Mouse (Mus musculus) embryonic facial prominence, embryonic 11.5 days (tissue): ENCODE data around the gene Lrrc27. TPM values are rescaled to one million over a fixed set of nuclear protein-coding genes. Genes with fewer than 3 reads are reported as not detected.

Source experiments
- ATAC-seq: fragments of 200-750 bp; cut with Nextera tagmentation; replicated peaks from 2 replicates; pipeline ENCODE4 v1.8.0; 2017; ENCODE audit warnings: low read depth; ENCODE audit not compliant: insufficient number of reproducible peaks, low FRiP score, low TSS enrichment
- DNase-seq: peaks from one replicate; pipeline ENCODE4 v3.0.0-alpha.2; 2015; ENCODE audit warnings: low spot score
- H3K27ac ChIP-seq: fragments of 300-500 bp; sonication (generic); replicated peaks from 2 replicates; pipeline ENCODE4 v1.5.1; 2014; ENCODE audit warnings: mild to moderate bottlenecking, low read depth, low read length, control low read depth
- H3K27me3 ChIP-seq: fragments of 300-500 bp; sonication (generic); 2 replicates; pipeline ENCODE4 v1.6.1; 2014; ENCODE audit warnings: mild to moderate bottlenecking, low read length, moderate library complexity, mixed read lengths; ENCODE audit not compliant: control insufficient read depth, insufficient read depth
- H3K36me3 ChIP-seq: fragments of 300-500 bp; sonication (generic); replicated peaks from 2 replicates; pipeline ENCODE4 v1.6.1; 2014; ENCODE audit warnings: low read depth, mild to moderate bottlenecking, low read length, moderate library complexity, mixed read lengths; ENCODE audit not compliant: control insufficient read depth, insufficient read depth
- H3K4me1 ChIP-seq: fragments of 300-500 bp; sonication (generic); 2 replicates; pipeline ENCODE4 v1.6.1; 2014; ENCODE audit warnings: low read length, mixed read lengths; ENCODE audit not compliant: control insufficient read depth, insufficient read depth
- H3K4me2 ChIP-seq: fragments of 300-500 bp; sonication (generic); 2 replicates; pipeline ENCODE4 v1.6.1; 2014; ENCODE audit warnings: low read depth, mild to moderate bottlenecking, control low read depth, low read length, moderate library complexity
- H3K4me3 ChIP-seq: fragments of 300-500 bp; sonication (generic); 2 replicates; pipeline ENCODE4 v1.5.1; 2014; ENCODE audit warnings: low read depth, low read length, control low read depth
- H3K9ac ChIP-seq: fragments of 300-500 bp; sonication (generic); replicated peaks from 2 replicates; pipeline ENCODE4 v1.6.1; 2014; ENCODE audit warnings: mild to moderate bottlenecking, control low read depth, low read length
- H3K9me3 ChIP-seq: fragments of 300-500 bp; sonication (generic); replicated peaks from 2 replicates; pipeline ENCODE4 v1.6.1; 2016; ENCODE audit warnings: mild to moderate bottlenecking, low read length, inconsistent platforms, mixed read lengths; ENCODE audit not compliant: control insufficient read depth
- WGBS: fragments of 180-500 bp; shearing (Covaris S2); extraction: QIAGEN DNeasy Blood & Tissue Kit; methylation state at CpG from one replicate; pipeline ENCODE4 v1.1.7; 2014; 5-methylcytosine and 5-hydroxymethylcytosine counted together
- polyA plus RNA-seq: library from polyadenylated mRNA; unstranded; fragments of >200 nt; fragmentation: Nextera tagmentation; extraction: Ambion mirVana; gene quantifications from 2 replicates; pipeline ENCODE4 v1.2.1, GENCODE M21; 2014

Lrrc27 gene
- polyA plus RNA-seq, 1 experiment from 2014 or later: 5.8 TPM

DNA sequence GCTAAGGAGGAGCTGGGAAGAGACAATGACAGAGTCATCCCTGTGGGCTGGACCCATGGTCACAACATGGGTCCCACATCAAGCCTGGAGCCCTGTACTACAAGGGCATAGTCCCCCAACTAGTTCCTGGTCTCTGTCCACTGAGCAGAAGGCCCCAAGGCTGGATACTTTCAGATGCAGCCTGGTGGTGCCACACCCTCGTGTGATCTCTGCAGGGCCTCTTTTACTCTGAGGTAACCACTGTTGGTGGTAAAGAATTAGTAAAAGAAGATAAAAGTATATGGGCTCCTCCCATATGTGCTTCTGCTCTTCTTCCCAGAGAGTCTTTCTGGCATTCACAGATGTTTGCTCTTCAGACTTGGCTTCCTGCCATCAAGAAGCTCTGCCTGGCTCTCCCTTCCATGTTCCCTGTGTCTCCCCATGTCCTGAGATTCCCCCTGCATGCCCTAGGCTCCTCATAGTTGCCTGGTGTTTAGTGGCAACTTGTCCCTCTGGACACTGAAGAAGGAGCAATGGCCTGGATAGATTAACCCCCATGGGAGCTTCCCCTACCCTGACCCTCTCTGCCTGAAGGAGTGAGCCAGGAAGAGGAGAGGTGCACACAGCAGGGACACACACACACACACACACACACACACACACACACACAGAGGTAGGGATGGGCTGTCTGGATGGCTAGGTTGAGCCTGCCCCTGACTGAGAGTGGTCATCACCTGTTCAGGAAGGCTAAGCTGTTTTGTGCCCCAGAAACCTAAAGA lies 60.0 kb downstream of the Lrrc27 start:
- H3K4me3 ChIP-seq: no peak overlapping the region
- DNase-seq: no peak
- no peaks in the 10 kb centered on the region for H3K9me3 ChIP-seq
- H3K36me3 ChIP-seq: no peaks in the 10 kb centered on the region
- H3K4me1 ChIP-seq: peaks cover 4% of the 10 kb centered on the region
- H3K9ac ChIP-seq: no peak overlapping the region
- no peak overlapping the region for H3K4me2 ChIP-seq
- H3K27ac ChIP-seq: no peak overlapping the region
- 65% methylated on average over 1 of the region's 1 CpGs for WGBS
- H3K27me3 ChIP-seq: no peaks in the 10 kb centered on the region
- no peak for ATAC-seq

DNA sequence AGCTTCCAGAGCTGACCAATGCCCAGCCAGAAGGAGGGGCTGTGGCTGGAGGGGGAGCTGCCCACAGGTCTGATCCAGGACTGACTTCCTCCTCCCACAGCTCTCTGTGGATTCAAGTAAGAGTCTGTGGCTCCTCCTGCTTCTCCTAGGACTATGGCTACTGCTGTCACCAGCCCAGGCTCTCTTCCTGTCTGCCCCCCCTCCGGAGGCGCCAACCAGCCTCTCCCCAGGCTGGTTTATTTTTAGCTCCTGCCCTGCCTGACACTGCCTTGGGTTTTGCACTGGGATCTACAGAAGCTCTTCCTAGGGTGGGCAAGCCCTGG lies 60.6 kb downstream of the Lrrc27 start:
- Histone ChIP-seq H3K36me3 (no peaks in the 10 kb centered on the region), H3K9ac (no peak overlapping the region), H3K4me3 (no peak overlapping the region), H3K4me1 (peaks cover 4% of the 10 kb centered on the region), H3K27ac (no peak overlapping the region), H3K9me3 (no peaks in the 10 kb centered on the region), H3K4me2 (no peak overlapping the region), H3K27me3 (no peaks in the 10 kb centered on the region)
- ATAC-seq: no peak
- DNase-seq: no peak
- WGBS: 58% methylated on average over 2 of the region's 2 CpGs

DNA sequence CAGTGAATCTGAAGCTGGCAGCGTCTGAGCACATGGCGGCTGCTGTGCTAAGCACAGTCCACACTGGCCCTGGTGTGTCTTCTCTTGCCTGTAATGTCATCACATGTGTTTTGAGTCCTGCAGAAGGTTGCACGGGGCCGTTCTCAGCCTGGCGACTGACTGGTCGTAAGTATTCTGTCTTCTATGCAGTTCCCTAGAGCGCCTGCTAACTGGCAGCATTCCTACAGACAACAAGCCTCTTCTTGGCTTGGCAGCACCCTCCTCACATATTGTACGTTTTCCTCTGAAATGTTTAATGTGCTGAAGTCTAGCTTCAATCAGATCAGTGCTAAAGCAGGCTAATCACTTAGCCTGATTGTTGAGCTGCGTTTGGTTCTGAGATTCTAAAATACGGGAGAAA lies 62.8 kb downstream of the Lrrc27 start:
- no peak overlapping the region for H3K4me3 ChIP-seq
- no peaks in the 10 kb centered on the region for H3K27me3 ChIP-seq
- WGBS: 67% methylated on average over 10 of the region's 10 CpGs
- peaks cover 4% of the 10 kb centered on the region for H3K4me1 ChIP-seq
- H3K9ac ChIP-seq: no peak overlapping the region
- H3K36me3 ChIP-seq: no peaks in the 10 kb centered on the region
- DNase-seq (no peak), ATAC-seq (no peak)
- H3K4me2 ChIP-seq: no peak overlapping the region
- no peak overlapping the region for H3K27ac ChIP-seq
- H3K9me3 ChIP-seq: no peaks in the 10 kb centered on the region

DNA sequence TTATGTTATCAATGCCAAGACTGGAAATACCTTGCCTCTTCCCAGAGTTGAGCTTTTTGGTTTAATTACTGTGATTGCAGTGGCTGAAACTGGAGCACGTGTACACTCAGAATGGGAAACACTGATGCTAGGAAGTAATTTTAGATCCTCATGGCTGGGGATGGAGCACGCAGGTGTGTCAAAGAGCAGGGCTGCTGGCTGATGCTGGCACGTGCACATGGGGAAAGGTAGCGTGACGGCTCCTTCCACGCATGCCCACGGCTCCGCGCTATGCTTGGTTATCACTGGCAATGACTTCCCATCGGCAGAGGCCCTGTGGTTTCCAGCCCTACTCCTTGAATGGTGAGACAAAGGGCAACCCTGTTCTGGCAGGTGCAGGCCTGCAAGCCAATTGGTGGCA lies 63.4 kb downstream of the Lrrc27 start:
- ATAC-seq (no peak), DNase-seq (no peak)
- Histone ChIP-seq H3K36me3 (no peaks in the 10 kb centered on the region), H3K4me3 (no peak overlapping the region), H3K27me3 (no peaks in the 10 kb centered on the region), H3K4me2 (no peak overlapping the region), H3K9ac (no peak overlapping the region), H3K27ac (no peak overlapping the region), H3K4me1 (peaks cover 4% of the 10 kb centered on the region), H3K9me3 (no peaks in the 10 kb centered on the region)
- 83% methylated on average over 10 of the region's 10 CpGs for WGBS

DNA sequence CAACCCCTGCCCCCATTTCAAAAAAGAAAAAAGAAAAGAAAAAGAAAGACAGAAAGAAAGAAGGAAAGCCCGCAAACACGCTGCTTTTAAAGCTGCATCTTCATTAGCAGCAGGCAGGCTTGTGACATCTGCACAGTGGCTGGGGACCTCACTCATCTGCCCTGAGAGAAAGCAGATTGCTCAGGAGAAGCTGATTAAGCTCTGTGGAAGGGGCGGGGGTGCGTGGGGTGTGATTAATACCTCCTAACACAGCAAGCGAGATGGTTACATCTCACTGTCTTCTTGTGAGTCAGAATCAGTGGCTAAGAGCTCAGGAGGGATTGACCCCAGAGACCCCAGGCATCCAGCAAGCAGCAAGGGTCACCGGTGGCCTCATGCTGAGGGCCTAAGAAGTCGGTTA lies 64.7 kb downstream of the Lrrc27 start:
- ATAC-seq: no peak
- Histone ChIP-seq H3K4me1 (peaks cover 4% of the 10 kb centered on the region), H3K27ac (no peak overlapping the region), H3K9ac (no peak overlapping the region), H3K36me3 (no peaks in the 10 kb centered on the region), H3K9me3 (no peaks in the 10 kb centered on the region), H3K4me3 (no peak overlapping the region), H3K4me2 (no peak overlapping the region), H3K27me3 (no peaks in the 10 kb centered on the region)
- no peak for DNase-seq
- WGBS: 81% methylated on average over 7 of the region's 7 CpGs

DNA sequence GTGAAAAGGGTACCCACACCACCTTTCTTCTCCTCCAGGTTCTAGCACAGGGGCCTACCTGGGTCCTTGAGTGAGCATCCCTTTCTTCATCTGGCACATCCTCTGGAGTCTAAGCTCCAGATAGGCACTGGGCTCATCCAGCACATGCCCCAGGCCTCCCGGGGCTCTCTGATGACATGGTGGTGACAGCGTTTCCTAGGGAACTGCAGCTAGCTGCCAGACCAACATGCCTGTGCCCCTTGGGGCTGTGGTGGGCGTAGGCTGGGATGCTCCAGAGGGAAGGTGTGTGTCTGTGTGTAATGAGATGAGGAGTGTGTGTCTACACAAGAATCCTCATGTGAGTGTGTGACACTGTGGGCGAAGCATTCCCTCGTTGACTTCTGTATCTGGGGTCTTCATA lies 66.8 kb downstream of the Lrrc27 start:
- Histone ChIP-seq H3K27ac (no peak overlapping the region), H3K27me3 (no peaks in the 10 kb centered on the region), H3K4me1 (no peaks in the 10 kb centered on the region; the same call in 1 of the 2 replicates)

DNA sequence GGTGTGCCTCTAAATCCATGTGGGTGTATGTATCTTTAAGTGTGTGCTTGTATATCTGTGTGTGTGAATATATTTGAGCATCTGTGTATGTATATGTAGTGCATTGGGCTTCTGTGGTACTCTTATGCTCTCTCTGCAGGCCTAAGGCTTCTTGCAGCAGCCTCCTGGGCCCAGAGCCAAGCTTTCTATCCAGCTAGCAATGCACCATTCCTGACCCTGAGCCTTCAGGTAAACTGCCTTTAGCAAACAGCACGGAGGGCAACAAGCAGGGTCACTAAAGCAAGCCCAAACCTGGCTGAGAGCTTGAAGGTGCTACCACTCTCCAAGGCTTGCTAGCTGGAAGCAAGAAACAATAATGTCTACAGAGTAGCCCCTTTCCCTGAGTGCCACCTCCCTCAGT lies 67.3 kb downstream of the Lrrc27 start:
- WGBS: 76% methylated on average over 1 of the region's 1 CpGs
- Histone ChIP-seq H3K27me3 (no peaks in the 10 kb centered on the region), H3K4me2 (no peak overlapping the region), H3K9me3 (no peaks in the 10 kb centered on the region), H3K4me3 (no peak overlapping the region), H3K4me1 (no peaks in the 10 kb centered on the region; the same call in 1 of the 2 replicates), H3K36me3 (no peaks in the 10 kb centered on the region), H3K9ac (no peak overlapping the region), H3K27ac (no peak overlapping the region)
- no peak for DNase-seq
- ATAC-seq: no peak

More for the DNA sequence above, 66.8 kb downstream of the Lrrc27 start:
- 77% methylated on average over 5 of the region's 5 CpGs for WGBS
- Histone ChIP-seq H3K9me3 (no peaks in the 10 kb centered on the region), H3K9ac (no peak overlapping the region), H3K4me3 (no peak overlapping the region), H3K4me2 (no peak overlapping the region), H3K36me3 (no peaks in the 10 kb centered on the region)
- ATAC-seq (no peak), DNase-seq (no peak)

DNA sequence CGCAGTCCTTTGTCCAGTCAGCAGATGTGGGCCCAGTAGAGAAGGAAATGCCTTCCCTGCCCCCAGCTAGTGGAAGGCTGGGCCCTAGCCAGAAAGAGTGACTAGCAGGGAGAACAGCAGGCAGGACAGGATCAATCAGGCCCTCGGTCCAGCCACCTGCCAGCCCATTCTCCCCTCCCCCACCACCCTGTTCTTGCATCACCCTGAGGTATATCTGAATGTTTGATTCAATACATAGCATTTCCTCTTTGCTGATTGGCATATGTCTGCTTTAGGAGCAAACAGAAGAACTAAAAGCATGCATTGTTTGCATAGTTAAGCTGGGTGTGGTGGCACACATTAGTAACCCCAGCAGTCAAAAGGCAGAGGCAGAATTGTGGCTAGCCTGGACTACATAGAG lies 68.4 kb downstream of the Lrrc27 start:
- no peak for ATAC-seq
- Histone ChIP-seq H3K9ac (no peak overlapping the region), H3K4me1 (no peaks in the 10 kb centered on the region; the same call in 1 of the 2 replicates), H3K36me3 (no peaks in the 10 kb centered on the region), H3K27me3 (no peaks in the 10 kb centered on the region), H3K27ac (no peak overlapping the region), H3K4me2 (no peak overlapping the region), H3K4me3 (no peak overlapping the region), H3K9me3 (no peaks in the 10 kb centered on the region)
- WGBS: 28% methylated on average over 2 of the region's 2 CpGs
- no peak for DNase-seq
